Mouse (Mus musculus) monocyte, adult 2 months (primary cell): Measurements from ENCODE around the gene Rftn1.

ENCODE experiments used
- DNase-seq, 2 experiments: peaks; one replicate each; pipeline ENCODE4 v3.0.0; 2022; ENCODE audit warnings: low spot score in 2 of 2, low read depth in 1 of 2

Gene Rftn1

DNA sequence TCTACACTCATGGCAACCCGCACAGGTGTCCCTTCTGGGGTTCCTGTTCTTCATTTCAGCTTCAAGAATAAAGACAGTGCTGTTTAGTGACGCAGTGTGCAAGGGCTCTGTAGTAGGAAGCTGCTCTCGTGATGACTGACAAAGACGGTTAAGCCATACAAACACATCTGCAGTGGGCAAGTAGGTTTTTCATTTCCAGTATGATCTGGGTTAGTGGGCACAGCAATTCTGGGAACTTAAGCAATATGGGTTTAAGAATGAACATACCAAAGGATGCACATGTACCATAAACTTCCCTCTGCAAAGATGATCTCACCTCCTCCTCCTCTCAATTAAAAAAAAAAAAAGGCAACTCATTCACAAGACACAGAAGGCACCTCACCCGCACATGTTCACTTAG is 92.6 kb downstream of the Rftn1 start:
- DNase-seq = no peak

DNA sequence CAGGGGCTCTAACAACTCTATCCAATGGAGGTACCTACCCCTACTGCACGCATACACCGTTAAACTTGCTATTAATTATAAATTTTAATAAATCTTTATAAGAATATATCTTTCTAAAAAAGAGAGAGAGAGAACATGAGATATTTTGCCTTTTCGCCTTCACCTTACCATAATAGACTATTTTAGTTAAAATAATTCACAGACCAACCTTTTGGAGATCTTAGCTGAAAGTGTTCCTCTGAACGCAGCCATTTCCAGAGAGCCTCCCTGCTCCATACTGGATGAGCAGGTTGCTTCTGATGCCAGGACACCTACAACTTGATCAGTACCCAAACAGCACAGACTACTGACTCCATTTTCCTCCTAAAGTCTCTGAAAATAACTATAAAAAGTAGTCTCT is 94.2 kb downstream of the Rftn1 start:
- no peak for DNase-seq

GRCm38 (mm10) chr17:50094596-50094995 is 95.9 kb downstream of the Rftn1 start:
- DNase-seq = no peak

DNA sequence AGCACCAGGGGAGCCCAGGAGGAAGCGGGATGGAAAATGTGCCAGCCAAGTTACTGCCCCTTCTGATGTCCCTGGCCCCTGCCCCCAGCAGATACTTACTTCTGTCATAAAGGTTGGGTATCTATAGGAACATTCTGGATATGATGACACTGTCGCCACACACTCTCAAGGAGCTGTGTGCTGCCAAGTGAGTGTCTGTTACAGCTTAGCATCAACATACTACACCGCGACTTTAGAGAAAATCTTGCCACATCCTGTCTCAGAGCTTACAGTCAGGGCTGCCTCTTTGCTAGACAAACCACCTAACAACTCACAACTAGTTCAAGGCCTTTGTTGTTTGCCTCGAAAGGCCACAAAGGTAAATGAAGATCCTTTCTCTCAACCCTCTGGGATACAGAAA is 96.4 kb downstream of the Rftn1 start:
- no peak for DNase-seq

GRCm38 (mm10) chr17:50093356-50093755 is 97.1 kb downstream of the Rftn1 start:
- no peak for DNase-seq

DNA sequence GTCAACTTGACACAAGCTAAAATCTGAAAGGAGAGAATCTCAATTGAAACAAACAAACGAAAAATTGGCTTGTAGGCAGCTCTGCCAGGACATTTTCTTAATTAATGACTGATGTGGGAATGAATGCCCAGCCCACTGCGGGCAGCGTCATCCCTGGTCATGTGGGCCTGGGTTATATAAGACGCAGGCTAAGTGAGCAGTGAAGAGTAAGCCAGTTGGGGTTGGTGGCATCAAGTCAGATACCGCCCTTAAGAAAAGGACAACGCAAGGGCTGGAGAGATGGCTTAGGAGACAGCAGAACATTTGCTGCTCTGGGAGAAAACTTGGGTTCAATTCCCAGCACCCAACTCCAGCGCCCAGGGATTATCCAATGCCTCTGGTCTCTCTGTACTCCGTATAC is 97.6 kb downstream of the Rftn1 start:
- DNase-seq = no peak

DNA sequence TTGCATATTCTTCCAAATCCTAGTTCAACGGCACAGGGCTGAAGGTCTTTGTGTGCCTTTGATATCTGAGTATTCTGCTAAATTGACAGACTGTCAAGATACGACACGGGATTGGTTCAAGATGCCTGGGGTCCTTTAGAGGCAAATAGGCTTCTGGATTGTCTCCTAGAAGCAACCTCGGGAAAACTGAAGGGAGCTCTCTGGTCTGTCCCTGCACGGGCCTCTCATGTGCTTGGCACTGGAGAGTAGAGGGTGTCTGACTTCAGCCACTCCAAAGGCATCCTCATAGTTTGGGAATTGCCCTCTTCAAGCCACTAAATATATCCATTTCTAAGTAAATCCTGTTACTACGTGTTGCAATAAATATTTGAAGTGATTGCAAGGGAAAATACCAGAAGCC is 98.6 kb downstream of the Rftn1 start:
- DNase-seq = no peak

DNA sequence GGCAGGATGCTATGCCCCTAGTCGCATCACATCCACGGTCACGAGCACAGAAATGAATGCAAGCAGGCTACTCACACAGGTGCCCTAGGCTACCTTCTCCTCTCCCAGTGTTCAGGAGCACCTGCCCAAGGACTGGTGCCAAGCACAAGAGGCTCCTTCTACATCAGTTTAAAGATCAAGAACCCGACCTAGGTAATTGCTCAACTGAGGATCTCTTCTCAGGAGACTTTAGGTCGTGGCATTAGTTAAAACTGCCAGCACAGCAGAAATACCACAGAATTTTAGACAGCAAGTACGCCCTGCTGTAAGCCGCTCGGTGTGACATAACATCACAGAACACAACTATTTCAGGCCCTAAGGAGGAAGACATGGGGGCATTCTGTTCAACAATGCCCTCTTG is 100.7 kb downstream of the Rftn1 start:
- no peak for DNase-seq

- DNase-seq = no peak
Observed at GRCm38 (mm10) chr17:50088054-50088453, 102.4 kb downstream of the Rftn1 start.

- DNase-seq = no peak
Observed at GRCm38 (mm10) chr17:50086887-50087286, 103.6 kb downstream of the Rftn1 start.

GRCm38 (mm10) chr17:50084721-50085120 is 105.8 kb downstream of the Rftn1 start:
- no peak for DNase-seq

DNA sequence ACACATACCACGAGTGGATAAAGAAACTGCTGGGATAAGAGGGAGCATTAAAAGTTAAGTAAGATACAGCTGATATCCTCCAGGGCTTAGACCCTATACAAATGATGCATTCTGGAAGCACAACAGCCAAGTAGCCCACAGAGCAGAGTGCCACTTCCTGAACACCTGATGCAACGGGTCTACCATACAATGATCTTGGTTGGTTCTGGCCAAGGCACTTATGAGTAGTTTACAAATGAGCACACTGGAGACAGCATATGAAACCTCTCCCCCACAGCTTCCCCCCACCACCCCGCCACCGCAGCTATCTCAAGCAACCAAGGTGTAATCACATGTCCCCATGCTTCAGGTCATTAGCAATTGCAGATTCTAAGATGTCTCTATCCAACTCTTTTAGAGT is 106.5 kb downstream of the Rftn1 start:
- DNase-seq = no peak

- DNase-seq = no peak
Observed at GRCm38 (mm10) chr17:50082947-50083346, 107.5 kb downstream of the Rftn1 start.

GRCm38 (mm10) chr17:50081647-50082046 is 108.8 kb downstream of the Rftn1 start:
- no peak for DNase-seq

DNA sequence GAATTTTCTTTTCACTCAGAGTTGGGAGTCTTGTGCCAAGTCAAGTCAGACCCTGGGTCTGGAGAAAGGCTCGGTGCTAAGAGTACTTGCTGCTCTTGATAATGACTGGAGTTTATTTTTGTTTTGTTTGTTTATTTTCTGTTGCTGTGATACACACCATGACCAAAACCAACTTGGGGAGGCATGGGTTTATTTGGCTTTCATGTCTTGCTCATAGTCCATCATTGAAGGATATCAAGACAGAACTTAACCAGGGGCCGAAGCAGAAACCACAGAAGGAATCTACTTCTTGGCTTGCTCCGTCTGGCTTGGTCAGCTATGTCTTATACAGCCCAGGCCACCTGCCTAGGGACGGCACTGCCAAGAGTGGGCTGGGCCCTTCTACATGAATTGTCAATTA is 109.5 kb downstream of the Rftn1 start:
- DNase-seq = no peak

GRCm38 (mm10) chr17:50078749-50079148 is 111.7 kb downstream of the Rftn1 start:
- DNase-seq = no peak

GRCm38 (mm10) chr17:50072982-50073965 is 117.2 kb downstream of the Rftn1 start:
- no peak for DNase-seq

- peak; percentile 61 to 64 for DNase-seq
Observed at GRCm38 (mm10) chr17:50071602-50071988, 118.9 kb downstream of the Rftn1 start.

GRCm38 (mm10) chr17:50070822-50071601 is 119.5 kb downstream of the Rftn1 start:
- DNase-seq = no peak

- DNase-seq = no peak
Observed at GRCm38 (mm10) chr17:50069897-50070636, 120.4 kb downstream of the Rftn1 start.

DNA sequence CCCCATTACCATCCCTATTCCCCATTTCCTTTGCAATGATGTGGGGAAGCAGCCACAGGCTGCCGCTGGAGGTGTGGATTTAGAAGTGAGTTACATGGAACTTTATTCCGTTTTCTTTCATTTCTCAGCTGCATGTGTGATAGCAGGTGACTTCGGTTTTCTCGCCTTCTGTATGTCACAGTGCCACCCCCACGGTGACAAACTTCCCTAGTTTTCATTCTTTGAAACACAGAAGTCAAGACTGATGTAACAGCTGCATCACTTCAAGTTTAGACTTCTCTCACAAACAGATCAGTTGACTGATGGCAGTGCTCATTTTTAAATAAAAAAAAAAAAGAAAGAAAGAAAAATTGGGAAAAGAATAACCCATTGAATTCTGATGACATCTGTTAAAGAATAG is 121.3 kb downstream of the Rftn1 start:
- DNase-seq = no peak
